Mouse (Mus musculus) right cerebral cortex, postnatal 25 days (tissue): ENCODE data around the gene Cnksr3.

Experiments used
- DNase-seq: peaks from one replicate; pipeline ENCODE4 v3.0.0; 2022

Cnksr3 gene

DNA sequence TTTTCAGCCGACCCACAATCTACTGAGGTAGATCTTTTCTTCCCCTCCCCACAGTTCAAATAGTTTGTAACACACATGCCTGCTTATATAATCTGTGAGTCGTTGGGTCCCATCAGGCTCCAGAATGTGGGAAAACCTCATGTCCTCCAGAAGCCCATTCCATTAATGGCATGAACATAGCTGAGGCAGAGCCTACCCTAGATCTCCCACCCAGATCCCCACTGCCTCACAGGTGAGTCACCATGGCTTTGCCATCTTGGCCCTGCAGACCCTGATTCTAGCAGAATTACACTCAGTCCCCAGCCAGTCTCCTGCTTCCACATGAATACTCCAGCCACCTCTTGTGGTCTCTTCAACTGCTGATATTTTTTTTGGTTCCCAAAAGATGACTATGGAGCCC, 136.4 kb downstream of the Cnksr3 start:
- no peak for DNase-seq

DNA sequence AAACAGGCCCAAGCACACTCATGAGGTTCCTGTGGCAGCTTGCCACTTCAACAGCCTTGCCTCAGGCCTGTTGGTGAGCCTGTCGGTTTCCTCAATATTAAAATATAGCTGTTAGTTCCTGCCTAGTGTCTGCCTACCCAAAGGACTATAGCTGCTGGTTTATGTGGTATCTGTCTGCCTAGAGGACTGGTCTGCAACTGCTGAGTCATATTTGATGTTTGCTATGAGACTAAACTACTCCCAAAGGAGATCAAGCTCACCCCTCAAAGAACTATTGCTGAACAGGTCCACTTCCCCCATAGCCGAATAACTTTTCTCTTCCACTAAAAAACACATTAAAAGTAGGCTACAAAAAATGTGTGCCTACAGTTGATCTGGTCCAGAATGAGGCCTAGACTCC, 137.8 kb downstream of the Cnksr3 start:
- DNase-seq: no peak

GRCm38 (mm10) chr10:7070924-7071323, 141.1 kb downstream of the Cnksr3 start:
- DNase-seq: no peak

DNA sequence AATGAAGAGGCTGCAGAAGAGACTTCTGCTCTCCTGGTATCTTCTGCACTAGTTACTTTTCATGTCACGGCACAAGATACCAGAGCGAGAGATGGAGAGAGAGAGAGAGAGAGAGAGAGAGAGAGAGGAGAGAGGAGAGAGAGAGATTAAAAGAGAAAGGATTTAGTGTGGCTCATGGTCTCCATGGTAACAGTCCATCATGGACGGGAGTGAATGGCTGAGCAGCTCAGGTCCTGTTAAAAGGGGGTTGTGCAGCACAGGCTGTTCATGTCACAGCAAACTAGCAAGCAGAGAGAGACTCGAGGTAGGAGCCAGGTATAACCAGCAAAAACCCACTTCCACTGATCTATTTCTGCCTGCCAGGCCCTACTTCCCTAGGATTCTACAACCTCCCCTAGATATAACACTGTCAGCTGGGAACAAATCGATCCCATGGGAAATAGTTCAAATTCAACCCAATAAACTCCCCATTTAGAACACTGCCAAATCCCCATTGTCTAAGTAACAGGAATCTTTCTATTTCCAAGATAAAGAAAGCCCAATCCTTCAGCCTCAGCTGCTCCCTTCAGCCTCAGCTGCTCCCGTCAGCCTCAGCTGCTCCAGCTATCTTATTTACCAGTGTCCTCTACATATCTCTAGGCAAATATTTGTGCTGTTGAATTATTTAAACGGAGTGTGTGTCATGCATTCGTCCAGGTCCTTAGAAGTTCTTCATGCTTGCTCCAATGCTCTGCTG, 141.8 kb downstream of the Cnksr3 start:
- no peak for DNase-seq

DNA sequence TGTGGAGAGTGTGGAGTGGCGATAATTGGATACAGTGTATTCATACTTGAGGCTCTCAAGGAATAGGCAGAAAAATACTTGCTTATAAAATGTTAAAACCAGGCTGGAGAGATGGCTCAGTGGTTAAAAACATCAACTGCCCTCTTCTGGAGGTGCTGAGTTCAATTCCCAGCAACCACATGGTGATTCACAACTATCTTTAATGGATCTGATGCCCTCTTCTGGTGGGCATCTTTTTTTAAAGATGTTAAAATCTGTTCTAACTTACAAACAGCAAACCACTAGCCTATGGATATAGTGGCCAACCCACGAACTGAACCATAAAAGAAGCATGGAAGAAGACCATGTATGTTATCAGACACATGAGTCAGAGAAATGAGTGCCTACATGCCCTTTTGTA, 142.9 kb downstream of the Cnksr3 start:
- no peak for DNase-seq
